Mouse (Mus musculus) intestine, embryonic 14.5 days (tissue): ENCODE measurements around the gene Pard3. TPM values are rescaled to one million over a fixed set of nuclear protein-coding genes. Genes with fewer than 3 reads are reported as not detected.

Source experiments
- ATAC-seq: fragments of 200-750 bp; cut with Nextera tagmentation; replicated peaks from 2 replicates; pipeline ENCODE4 v1.8.0; 2017; ENCODE audit warnings: low read depth, moderate number of reproducible peaks, moderate TSS enrichment, moderate library complexity; ENCODE audit not compliant: low FRiP score, low TSS enrichment
- DNase-seq: peaks from one replicate; pipeline ENCODE4 v3.0.0-alpha.2; 2018; ENCODE audit warnings: low spot score
- H3K27ac ChIP-seq: fragments of 300-500 bp; sonication (generic); 2 replicates; pipeline ENCODE4 v1.5.1; 2014; ENCODE audit warnings: low read depth, mild to moderate bottlenecking, control low read depth
- H3K27me3 ChIP-seq: fragments of 300-500 bp; sonication (generic); replicated peaks from 2 replicates; pipeline ENCODE4 v1.6.1; 2014; ENCODE audit warnings: low read length, control low read depth; ENCODE audit not compliant: control insufficient read depth, insufficient read depth
- H3K36me3 ChIP-seq: fragments of 300-500 bp; sonication (generic); 2 replicates; pipeline ENCODE4 v1.6.1; 2014; ENCODE audit warnings: low read length, control low read depth; ENCODE audit not compliant: control insufficient read depth, insufficient read depth
- H3K4me1 ChIP-seq: fragments of 300-500 bp; sonication (generic); replicated peaks from 2 replicates; pipeline ENCODE4 v1.6.1; 2014; ENCODE audit warnings: low read length, control low read depth, mixed read lengths; ENCODE audit not compliant: control insufficient read depth, insufficient read depth
- H3K4me2 ChIP-seq: fragments of 300-500 bp; sonication (generic); 2 replicates; pipeline ENCODE4 v1.6.1; 2014; ENCODE audit warnings: low read length
- H3K4me3 ChIP-seq: fragments of 300-500 bp; sonication (generic); 2 replicates; pipeline ENCODE4 v1.5.1; 2014; ENCODE audit warnings: low read depth, low read length, control low read depth, mixed read lengths
- H3K9ac ChIP-seq: fragments of 300-500 bp; sonication (generic); 2 replicates; pipeline ENCODE4 v1.6.1; 2014; ENCODE audit warnings: mild to moderate bottlenecking, low read length
- H3K9me3 ChIP-seq: fragments of 300-500 bp; sonication (generic); 2 replicates; pipeline ENCODE4 v1.6.1; 2016; ENCODE audit warnings: low read length, control low read depth; ENCODE audit not compliant: control insufficient read depth
- WGBS: fragments of 180-500 bp; shearing (Covaris S2); extraction: QIAGEN DNeasy Blood & Tissue Kit; methylation state at CpG from one replicate; pipeline ENCODE4 v1.1.7; 2014; 5-methylcytosine and 5-hydroxymethylcytosine counted together
- polyA plus RNA-seq: library from polyadenylated mRNA; unstranded; fragments of >200 nt; fragmentation: Nextera tagmentation; extraction: Ambion mirVana; gene quantifications from 2 replicates; pipeline ENCODE4 v1.2.1, GENCODE M21; 2014

Gene Pard3
- polyA plus RNA-seq, 1 experiment from 2014 or later: 36.6 TPM

DNA sequence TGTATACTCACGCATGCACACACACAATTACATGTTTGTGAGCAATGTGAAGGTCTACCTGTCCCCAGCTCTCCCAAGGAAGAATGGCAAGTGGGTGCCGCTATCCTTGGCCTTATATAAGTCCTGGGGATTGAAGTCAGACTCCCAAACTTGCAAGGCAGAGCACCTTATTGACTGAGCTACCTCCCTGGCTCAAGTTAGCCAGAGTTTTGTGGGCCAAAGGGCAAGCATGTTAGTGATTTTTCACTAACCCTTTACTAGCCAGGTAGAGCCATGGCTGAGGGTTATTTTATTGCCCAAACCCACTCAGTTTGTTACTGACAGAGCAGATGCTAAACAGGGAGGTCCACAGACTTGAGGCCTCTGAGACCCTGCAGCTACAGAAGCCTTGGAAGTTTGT lies 73.1 kb downstream of the Pard3 start:
- Histone ChIP-seq H3K4me3 (no peak overlapping the region), H3K27me3 (no peaks in the 10 kb centered on the region), H3K36me3 (no peaks in the 10 kb centered on the region), H3K4me1 (peaks cover 45% of the 10 kb centered on the region), H3K9ac (no peak overlapping the region), H3K9me3 (no peaks in the 10 kb centered on the region), H3K4me2 (no peak overlapping the region), H3K27ac (no peak overlapping the region)
- ATAC-seq (no peak), DNase-seq (no peak)
- 92% methylated on average over 2 of the region's 2 CpGs for WGBS

DNA sequence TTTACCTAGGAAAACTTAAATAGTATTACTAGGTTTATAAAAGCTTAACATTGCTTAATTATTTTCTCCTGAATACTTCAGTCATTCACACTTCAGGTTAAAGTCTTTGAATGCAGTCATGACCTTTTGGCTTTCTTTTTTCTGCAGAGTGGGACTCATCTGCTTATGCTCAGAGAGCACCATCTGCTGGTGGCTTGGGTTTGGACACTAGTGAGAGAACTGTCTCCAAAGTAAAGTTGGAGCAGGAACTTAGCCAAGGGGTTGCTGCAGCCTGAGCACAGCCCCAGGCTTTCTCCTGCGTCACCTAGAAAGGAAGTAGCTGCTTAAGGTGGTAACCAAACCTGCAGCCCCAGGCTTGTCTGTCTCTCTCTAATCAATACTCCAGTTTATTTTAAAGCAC lies 75.5 kb downstream of the Pard3 start:
- Histone ChIP-seq H3K4me1 (peaks cover 46% of the 10 kb centered on the region), H3K9me3 (no peaks in the 10 kb centered on the region), H3K9ac (no peak overlapping the region), H3K27me3 (no peaks in the 10 kb centered on the region), H3K27ac (no peak overlapping the region), H3K4me3 (no peak overlapping the region), H3K36me3 (no peaks in the 10 kb centered on the region), H3K4me2 (no peak overlapping the region)
- WGBS: 23% methylated on average over 1 of the region's 1 CpGs
- ATAC-seq: peak; percentile 51; the same call in 1 of the 2 replicates
- peak; percentile 79 for DNase-seq

DNA sequence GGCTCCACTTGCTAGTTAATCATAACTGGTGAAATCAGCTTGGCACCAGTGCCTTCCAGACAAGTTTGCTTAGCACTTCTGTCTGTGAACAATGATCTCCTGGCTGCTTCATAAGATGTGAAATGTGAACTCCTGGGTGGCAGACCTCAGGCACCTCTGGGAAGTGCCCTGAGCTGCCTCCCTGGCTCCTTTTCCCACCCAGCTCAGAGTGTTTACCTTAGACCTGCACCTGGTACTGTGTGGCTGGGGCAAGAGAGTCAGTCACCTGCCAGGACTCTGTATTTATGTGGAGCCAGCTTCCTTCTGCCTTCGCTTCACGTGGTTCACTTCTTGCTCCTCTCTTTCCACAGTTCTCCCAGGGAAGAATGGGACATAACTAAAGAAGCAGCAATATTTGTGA lies 77.3 kb downstream of the Pard3 start:
- DNase-seq (no peak), ATAC-seq (no peak)
- Histone ChIP-seq H3K9me3 (no peaks in the 10 kb centered on the region), H3K9ac (no peak overlapping the region), H3K36me3 (no peaks in the 10 kb centered on the region), H3K4me1 (peaks cover 41% of the 10 kb centered on the region), H3K4me3 (no peak overlapping the region), H3K27me3 (no peaks in the 10 kb centered on the region), H3K27ac (no peak overlapping the region), H3K4me2 (no peak overlapping the region)
- 86% methylated on average over 2 of the region's 2 CpGs for WGBS

DNA sequence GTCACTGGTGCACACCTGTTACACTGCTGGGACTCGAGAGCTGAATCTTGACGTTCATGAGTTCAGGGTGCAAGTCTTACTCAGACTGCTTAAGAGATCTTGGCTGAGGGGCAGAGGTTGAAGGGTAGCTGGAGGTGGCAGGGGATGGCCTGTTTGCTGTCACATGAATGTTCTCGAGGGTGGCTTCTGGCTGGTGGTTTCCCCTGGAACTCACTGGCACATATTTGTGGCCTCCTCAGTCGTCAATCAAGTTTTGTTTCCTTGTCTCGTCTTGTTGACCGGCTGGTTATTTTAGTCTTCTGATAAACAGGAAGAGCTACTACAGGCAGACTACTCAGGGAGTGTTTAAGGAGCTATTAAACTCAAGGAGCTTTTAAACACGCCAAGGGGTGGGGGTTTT lies 79.9 kb downstream of the Pard3 start:
- Histone ChIP-seq H3K9me3 (no peaks in the 10 kb centered on the region), H3K27me3 (no peaks in the 10 kb centered on the region), H3K4me3 (no peak overlapping the region), H3K9ac (no peak overlapping the region), H3K4me1 (peaks cover 38% of the 10 kb centered on the region), H3K36me3 (no peaks in the 10 kb centered on the region), H3K27ac (no peak overlapping the region), H3K4me2 (no peak overlapping the region)
- 31% methylated on average over 7 of the region's 7 CpGs for WGBS
- no peak for ATAC-seq
- DNase-seq: no peak

DNA sequence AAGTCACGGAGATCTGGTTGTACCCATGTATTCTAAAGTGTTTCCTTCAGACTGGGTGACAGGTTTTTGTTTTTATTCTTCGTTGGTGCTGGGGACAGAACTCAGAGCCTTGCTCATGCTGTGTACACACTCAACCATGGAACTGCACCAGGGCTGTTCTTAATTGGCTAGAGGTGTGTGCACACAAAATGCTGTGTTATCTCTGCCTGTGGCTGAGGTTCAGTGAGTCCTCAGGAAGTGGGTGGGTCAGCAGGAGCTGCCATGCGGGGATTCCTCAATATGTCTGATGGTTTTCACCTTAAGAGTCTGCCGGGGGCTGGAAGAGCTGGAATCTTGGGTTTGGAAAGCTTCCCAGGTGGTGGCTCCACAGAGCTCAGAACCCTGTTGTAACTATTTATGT lies 80.9 kb downstream of the Pard3 start:
- Histone ChIP-seq H3K4me1 (peaks cover 34% of the 10 kb centered on the region), H3K9ac (no peak overlapping the region), H3K9me3 (no peaks in the 10 kb centered on the region), H3K27me3 (no peaks in the 10 kb centered on the region), H3K27ac (no peak overlapping the region), H3K36me3 (no peaks in the 10 kb centered on the region), H3K4me2 (no peak overlapping the region), H3K4me3 (no peak overlapping the region)
- 32% methylated on average over 4 of the region's 4 CpGs for WGBS
- ATAC-seq: no peak
- no peak for DNase-seq

DNA sequence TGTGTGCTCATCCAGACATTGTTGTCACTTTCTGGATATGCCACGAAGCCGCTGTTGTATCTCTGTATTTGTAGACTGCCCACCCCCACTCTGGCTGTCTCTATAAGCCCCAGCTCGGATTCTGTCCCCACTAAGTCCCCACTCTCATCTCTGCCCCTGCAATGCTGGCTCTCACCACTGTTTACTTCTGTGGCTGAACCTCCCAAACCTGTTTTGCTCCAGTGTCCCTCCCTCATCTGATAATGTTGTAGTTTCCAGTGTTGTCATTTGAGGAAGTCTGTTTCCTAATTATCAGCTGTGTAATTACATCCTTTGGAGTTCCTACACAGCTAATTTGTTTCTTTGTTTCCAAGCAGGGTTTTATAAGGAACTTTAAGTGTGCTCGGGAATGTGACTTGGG lies 81.4 kb downstream of the Pard3 start:
- H3K4me3 ChIP-seq: no peak overlapping the region
- no peak overlapping the region for H3K27ac ChIP-seq
- no peak for DNase-seq
- no peaks in the 10 kb centered on the region for H3K9me3 ChIP-seq
- ATAC-seq: no peak
- H3K27me3 ChIP-seq: no peaks in the 10 kb centered on the region
- 26% methylated on average over 4 of the region's 4 CpGs for WGBS
- peaks cover 34% of the 10 kb centered on the region for H3K4me1 ChIP-seq
- H3K36me3 ChIP-seq: no peaks in the 10 kb centered on the region
- no peak overlapping the region for H3K9ac ChIP-seq
- no peak overlapping the region for H3K4me2 ChIP-seq

DNA sequence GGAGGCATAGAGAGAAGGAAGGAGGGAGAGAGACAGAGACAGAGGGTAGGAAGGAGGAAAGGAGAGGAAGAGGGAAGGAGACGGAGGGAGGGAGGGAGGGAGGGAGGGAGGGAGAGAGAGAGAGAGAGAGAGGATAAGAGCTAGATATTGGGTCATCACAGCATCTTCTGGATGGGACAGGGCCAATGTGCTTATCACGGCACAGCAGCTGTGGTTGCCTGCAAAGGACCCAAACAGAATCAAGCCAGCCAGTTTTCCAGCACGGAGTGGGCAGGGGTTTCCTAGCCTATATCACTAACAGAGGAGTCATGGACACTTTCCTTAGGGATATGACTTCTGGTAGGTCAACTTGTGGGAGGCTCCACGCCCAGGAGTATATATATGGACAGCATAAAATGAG lies 82.4 kb downstream of the Pard3 start:
- ATAC-seq (no peak), DNase-seq (no peak)
- no peaks in the 10 kb centered on the region for H3K27me3 ChIP-seq
- no peaks in the 10 kb centered on the region for H3K36me3 ChIP-seq
- no peak overlapping the region for H3K27ac ChIP-seq
- H3K4me3 ChIP-seq: no peak overlapping the region
- H3K4me1 ChIP-seq: peaks cover 34% of the 10 kb centered on the region
- no peak overlapping the region for H3K9ac ChIP-seq
- no peak overlapping the region for H3K4me2 ChIP-seq
- WGBS: 48% methylated on average over 4 of the region's 4 CpGs
- no peaks in the 10 kb centered on the region for H3K9me3 ChIP-seq

DNA sequence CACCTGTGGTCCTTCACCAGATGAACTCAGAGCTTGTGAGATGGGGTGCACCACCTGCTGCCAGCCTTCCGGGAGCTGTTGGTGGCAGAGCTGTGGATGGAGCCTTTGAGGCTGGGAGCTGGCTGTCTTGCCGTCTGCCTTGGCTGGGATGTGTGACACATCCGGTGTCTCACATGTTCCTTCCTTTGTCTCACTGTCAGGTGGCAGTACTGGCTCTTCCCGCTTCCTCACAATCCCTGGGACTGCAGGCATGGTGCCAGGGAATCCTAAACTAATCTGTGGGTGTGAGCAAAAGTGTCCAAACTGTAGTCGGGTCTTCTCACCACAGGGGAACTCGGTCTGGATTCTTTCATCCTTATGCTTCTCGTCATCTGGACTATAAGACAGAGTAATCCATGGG lies 85.1 kb downstream of the Pard3 start:
- no peak overlapping the region for H3K4me3 ChIP-seq
- H3K9ac ChIP-seq: no peak overlapping the region
- H3K9me3 ChIP-seq: no peaks in the 10 kb centered on the region
- no peak overlapping the region for H3K4me2 ChIP-seq
- ATAC-seq (no peak), DNase-seq (no peak)
- WGBS: 62% methylated on average over 7 of the region's 7 CpGs
- no peaks in the 10 kb centered on the region for H3K36me3 ChIP-seq
- no peaks in the 10 kb centered on the region for H3K27me3 ChIP-seq
- H3K4me1 ChIP-seq: peaks cover 28% of the 10 kb centered on the region
- no peak overlapping the region for H3K27ac ChIP-seq

DNA sequence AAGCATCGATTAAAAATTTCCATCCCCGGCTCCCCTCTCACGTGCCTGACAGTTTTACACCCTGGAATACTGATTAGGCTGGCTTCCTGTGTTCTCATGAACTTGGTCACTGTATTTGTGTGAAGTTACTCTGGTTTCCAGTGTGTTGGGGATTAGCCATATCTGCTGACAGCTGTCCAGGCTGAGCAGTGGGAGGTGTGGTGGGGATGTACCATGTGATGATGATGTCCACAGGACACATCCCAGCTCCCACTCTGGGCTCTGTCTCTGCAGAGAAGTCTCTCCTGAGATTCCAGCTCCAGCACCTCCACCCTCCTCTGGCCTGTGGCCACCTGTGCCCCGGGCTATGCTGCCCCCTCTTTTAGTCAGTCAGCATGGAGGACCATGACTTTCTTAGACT lies 87.0 kb downstream of the Pard3 start:
- 73% methylated on average over 4 of the region's 4 CpGs for WGBS
- Histone ChIP-seq H3K27me3 (no peaks in the 10 kb centered on the region), H3K4me2 (no peak overlapping the region), H3K9me3 (no peaks in the 10 kb centered on the region), H3K4me3 (no peak overlapping the region), H3K27ac (no peak overlapping the region), H3K4me1 (peaks cover 13% of the 10 kb centered on the region), H3K36me3 (no peaks in the 10 kb centered on the region), H3K9ac (no peak overlapping the region)
- no peak for DNase-seq
- ATAC-seq: no peak
